Mouse (Mus musculus) embryonic facial prominence, embryonic 11.5 days (tissue): ENCODE measurements around the gene Rarg. TPM values are rescaled to one million over a fixed set of nuclear protein-coding genes. Genes with fewer than 3 reads are reported as not detected.

Experiments used
- ATAC-seq: fragments of 200-750 bp; cut with Nextera tagmentation; replicated peaks from 2 replicates; pipeline ENCODE4 v1.8.0; 2017; ENCODE audit warnings: low read depth; ENCODE audit not compliant: insufficient number of reproducible peaks, low FRiP score, low TSS enrichment
- DNase-seq: peaks from one replicate; pipeline ENCODE4 v3.0.0-alpha.2; 2015; ENCODE audit warnings: low spot score
- H3K27ac ChIP-seq: fragments of 300-500 bp; sonication (generic); replicated peaks from 2 replicates; pipeline ENCODE4 v1.5.1; 2014; ENCODE audit warnings: mild to moderate bottlenecking, low read depth, low read length, control low read depth
- H3K27me3 ChIP-seq: fragments of 300-500 bp; sonication (generic); 2 replicates; pipeline ENCODE4 v1.6.1; 2014; ENCODE audit warnings: mild to moderate bottlenecking, low read length, moderate library complexity, mixed read lengths; ENCODE audit not compliant: control insufficient read depth, insufficient read depth
- H3K36me3 ChIP-seq: fragments of 300-500 bp; sonication (generic); replicated peaks from 2 replicates; pipeline ENCODE4 v1.6.1; 2014; ENCODE audit warnings: low read depth, mild to moderate bottlenecking, low read length, moderate library complexity, mixed read lengths; ENCODE audit not compliant: control insufficient read depth, insufficient read depth
- H3K4me1 ChIP-seq: fragments of 300-500 bp; sonication (generic); 2 replicates; pipeline ENCODE4 v1.6.1; 2014; ENCODE audit warnings: low read length, mixed read lengths; ENCODE audit not compliant: control insufficient read depth, insufficient read depth
- H3K4me2 ChIP-seq: fragments of 300-500 bp; sonication (generic); 2 replicates; pipeline ENCODE4 v1.6.1; 2014; ENCODE audit warnings: low read depth, mild to moderate bottlenecking, control low read depth, low read length, moderate library complexity
- H3K4me3 ChIP-seq: fragments of 300-500 bp; sonication (generic); 2 replicates; pipeline ENCODE4 v1.5.1; 2014; ENCODE audit warnings: low read depth, low read length, control low read depth
- H3K9ac ChIP-seq: fragments of 300-500 bp; sonication (generic); replicated peaks from 2 replicates; pipeline ENCODE4 v1.6.1; 2014; ENCODE audit warnings: mild to moderate bottlenecking, control low read depth, low read length
- H3K9me3 ChIP-seq: fragments of 300-500 bp; sonication (generic); replicated peaks from 2 replicates; pipeline ENCODE4 v1.6.1; 2016; ENCODE audit warnings: mild to moderate bottlenecking, low read length, inconsistent platforms, mixed read lengths; ENCODE audit not compliant: control insufficient read depth
- WGBS: fragments of 180-500 bp; shearing (Covaris S2); extraction: QIAGEN DNeasy Blood & Tissue Kit; methylation state at CpG from one replicate; pipeline ENCODE4 v1.1.7; 2014; 5-methylcytosine and 5-hydroxymethylcytosine counted together
- polyA plus RNA-seq: library from polyadenylated mRNA; unstranded; fragments of >200 nt; fragmentation: Nextera tagmentation; extraction: Ambion mirVana; gene quantifications from 2 replicates; pipeline ENCODE4 v1.2.1, GENCODE M21; 2014

The Rarg gene
- polyA plus RNA-seq, 1 experiment from 2014 or later = 68.1 TPM

DNA sequence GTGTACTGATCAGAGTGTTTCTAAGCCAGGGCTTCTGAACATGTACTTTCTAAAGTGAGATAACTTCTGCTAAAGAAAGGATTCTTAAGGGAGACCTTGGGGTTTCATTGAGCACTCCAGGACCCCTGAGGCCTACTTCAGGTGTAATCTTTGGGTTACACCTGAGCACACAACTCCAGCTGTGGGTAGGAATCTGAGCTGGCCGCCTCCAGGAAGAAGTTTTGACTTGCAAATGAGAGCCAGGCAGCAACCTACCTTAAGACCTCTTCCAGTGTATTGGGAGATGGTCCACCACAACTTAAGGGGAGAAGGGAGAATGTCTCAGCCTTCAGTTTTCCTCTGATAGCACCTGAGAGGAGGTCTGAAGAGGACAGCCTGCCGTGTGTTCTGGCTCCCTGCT is 43.2 kb downstream of the Rarg start:
- no peaks in the 10 kb centered on the region for H3K9me3 ChIP-seq
- H3K4me1 ChIP-seq = no peaks in the 10 kb centered on the region
- ATAC-seq (no peak), DNase-seq (no peak)
- 34% methylated on average over 2 of the region's 2 CpGs for WGBS
- no peak overlapping the region; the same call in 1 of the 2 replicates for H3K9ac ChIP-seq
- no peak overlapping the region for H3K4me3 ChIP-seq
- no peaks in the 10 kb centered on the region for H3K27me3 ChIP-seq
- H3K4me2 ChIP-seq = no peak overlapping the region
- no peak overlapping the region for H3K27ac ChIP-seq
- H3K36me3 ChIP-seq = peaks cover 8% of the 10 kb centered on the region

DNA sequence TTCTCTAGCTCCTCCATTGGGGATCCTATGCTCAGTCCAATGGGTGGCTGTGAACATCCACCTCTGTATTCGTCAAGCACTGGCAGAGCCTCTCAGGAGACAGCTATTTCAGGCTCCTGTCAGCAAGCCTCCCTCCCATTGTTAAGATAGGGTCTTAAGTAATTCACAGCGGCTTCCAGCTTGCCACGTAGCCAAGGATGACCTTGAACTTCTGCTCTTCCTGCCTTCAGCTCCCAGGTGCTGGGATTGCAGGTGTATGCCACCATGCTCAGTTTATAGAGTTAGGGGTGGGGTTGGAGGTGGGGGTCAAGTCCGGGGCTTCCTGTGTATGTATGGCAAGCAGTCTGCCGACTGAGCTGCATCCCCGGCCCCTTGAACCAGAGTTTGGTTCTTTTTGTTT is 45.4 kb downstream of the Rarg start:
- Histone ChIP-seq H3K36me3 (peaks cover 19% of the 10 kb centered on the region), H3K27ac (no peak overlapping the region), H3K27me3 (no peaks in the 10 kb centered on the region), H3K9ac (no peak overlapping the region), H3K4me1 (no peaks in the 10 kb centered on the region), H3K4me3 (no peak overlapping the region), H3K9me3 (no peaks in the 10 kb centered on the region), H3K4me2 (no peak overlapping the region)
- ATAC-seq (no peak), DNase-seq (no peak)
- WGBS = 91% methylated on average over 6 of the region's 6 CpGs

DNA sequence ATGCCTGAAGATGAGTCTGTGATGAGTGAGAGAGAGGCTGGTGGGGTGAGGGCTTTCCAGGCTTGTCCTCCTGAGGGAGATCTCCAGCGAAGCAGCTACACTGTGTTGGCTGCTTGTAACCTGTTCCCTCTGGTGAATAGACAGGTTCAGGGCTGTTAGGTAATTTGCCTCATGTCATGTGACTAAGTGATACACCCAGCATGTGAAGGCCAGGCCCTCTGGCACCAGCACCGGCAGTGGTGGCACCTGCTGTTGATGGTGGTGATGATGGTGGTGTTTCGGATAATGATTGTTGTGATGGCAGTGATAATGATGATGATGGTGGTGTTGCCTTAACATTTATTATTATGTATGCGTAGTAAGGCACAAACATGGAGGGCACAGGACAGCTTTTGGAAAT is 46.5 kb downstream of the Rarg start:
- H3K4me1 ChIP-seq = no peaks in the 10 kb centered on the region
- no peaks in the 10 kb centered on the region for H3K27me3 ChIP-seq
- DNase-seq = no peak
- no peak overlapping the region for H3K27ac ChIP-seq
- H3K4me2 ChIP-seq = no peak overlapping the region
- no peak overlapping the region for H3K4me3 ChIP-seq
- peaks cover 19% of the 10 kb centered on the region for H3K36me3 ChIP-seq
- 99% methylated on average over 4 of the region's 4 CpGs for WGBS
- H3K9ac ChIP-seq = no peak overlapping the region
- ATAC-seq = no peak
- no peaks in the 10 kb centered on the region for H3K9me3 ChIP-seq

DNA sequence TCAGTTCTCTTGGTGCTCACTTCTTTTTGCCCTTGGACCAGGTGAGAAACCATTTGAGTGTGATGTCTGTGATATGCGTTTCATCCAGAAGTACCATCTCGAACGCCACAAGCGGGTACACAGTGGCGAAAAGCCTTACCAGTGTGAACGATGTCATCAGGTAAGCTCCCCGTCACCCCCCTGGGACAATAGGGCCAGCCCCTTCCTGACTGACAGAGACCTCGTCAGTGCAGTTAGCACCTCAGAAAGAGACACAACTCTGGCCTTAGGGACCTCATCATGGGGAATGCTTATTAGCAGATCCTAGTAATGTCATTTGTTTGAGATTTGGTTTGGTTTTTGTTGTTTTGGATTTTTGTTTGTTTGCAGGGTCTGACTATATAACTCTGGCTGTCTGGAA is 48.2 kb downstream of the Rarg start:
- no peaks in the 10 kb centered on the region for H3K9me3 ChIP-seq
- H3K36me3 ChIP-seq = peaks cover 16% of the 10 kb centered on the region
- no peaks in the 10 kb centered on the region for H3K27me3 ChIP-seq
- no peak overlapping the region for H3K27ac ChIP-seq
- no peaks in the 10 kb centered on the region for H3K4me1 ChIP-seq
- DNase-seq (no peak), ATAC-seq (no peak)
- H3K4me2 ChIP-seq = no peak overlapping the region
- H3K9ac ChIP-seq = no peak overlapping the region
- 91% methylated on average over 8 of the region's 8 CpGs for WGBS
- H3K4me3 ChIP-seq = no peak overlapping the region

DNA sequence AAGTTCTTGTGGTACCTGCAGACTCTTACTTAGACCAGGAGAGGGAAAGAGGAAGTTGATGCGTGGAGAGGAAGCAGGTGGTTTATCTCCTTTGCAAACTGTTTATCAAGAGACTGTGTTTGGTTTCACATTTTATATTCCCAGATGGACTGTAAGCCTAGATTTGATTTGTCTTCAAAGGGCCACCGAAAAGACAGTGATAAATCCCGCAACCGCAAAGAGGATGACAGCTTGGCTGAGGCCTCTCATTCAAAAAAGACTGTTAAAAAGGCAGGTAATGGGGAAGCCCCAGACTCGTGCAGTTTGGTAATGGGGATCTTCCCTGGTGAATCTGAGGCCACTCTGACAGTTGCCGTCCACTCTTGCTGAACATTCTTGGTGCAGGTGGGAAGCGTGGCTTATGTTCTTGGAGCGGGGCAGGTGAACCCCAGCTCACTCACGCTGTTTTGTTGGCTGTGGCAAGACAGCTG is 49.2 kb downstream of the Rarg start:
- no peak overlapping the region for H3K9ac ChIP-seq
- H3K27me3 ChIP-seq = no peaks in the 10 kb centered on the region
- no peak overlapping the region for H3K4me3 ChIP-seq
- no peak overlapping the region for H3K27ac ChIP-seq
- no peaks in the 10 kb centered on the region for H3K4me1 ChIP-seq
- 89% methylated on average over 9 of the region's 9 CpGs for WGBS
- peaks cover 15% of the 10 kb centered on the region for H3K36me3 ChIP-seq
- H3K9me3 ChIP-seq = no peaks in the 10 kb centered on the region
- no peak overlapping the region for H3K4me2 ChIP-seq
- DNase-seq = no peak
- ATAC-seq = no peak

DNA sequence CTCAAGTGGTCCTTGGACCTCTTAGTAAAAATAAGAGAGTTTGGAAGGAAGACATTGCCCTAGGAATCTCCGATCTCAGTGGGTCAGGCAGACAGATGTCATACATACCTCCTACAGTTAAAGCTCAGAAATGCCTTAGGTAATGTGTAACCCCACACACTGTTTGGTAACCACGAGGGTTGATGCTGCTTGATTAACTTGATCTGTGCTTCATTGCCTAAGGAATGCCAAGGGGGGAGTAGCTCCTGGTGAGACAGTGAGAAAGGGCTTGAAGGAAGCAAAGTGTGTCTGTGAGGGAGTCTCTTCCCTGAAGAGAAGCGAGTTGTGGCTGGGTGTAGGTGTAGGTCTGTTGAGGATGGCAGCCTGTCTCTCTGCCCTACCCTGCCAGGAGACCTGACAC is 50.0 kb downstream of the Rarg start:
- WGBS = 81% methylated on average over 3 of the region's 3 CpGs
- Histone ChIP-seq H3K27me3 (no peaks in the 10 kb centered on the region), H3K4me2 (no peak overlapping the region), H3K36me3 (peaks cover 12% of the 10 kb centered on the region), H3K9ac (no peak overlapping the region), H3K9me3 (no peaks in the 10 kb centered on the region), H3K4me3 (no peak overlapping the region), H3K4me1 (no peaks in the 10 kb centered on the region), H3K27ac (no peak overlapping the region)
- ATAC-seq (no peak), DNase-seq (no peak)

DNA sequence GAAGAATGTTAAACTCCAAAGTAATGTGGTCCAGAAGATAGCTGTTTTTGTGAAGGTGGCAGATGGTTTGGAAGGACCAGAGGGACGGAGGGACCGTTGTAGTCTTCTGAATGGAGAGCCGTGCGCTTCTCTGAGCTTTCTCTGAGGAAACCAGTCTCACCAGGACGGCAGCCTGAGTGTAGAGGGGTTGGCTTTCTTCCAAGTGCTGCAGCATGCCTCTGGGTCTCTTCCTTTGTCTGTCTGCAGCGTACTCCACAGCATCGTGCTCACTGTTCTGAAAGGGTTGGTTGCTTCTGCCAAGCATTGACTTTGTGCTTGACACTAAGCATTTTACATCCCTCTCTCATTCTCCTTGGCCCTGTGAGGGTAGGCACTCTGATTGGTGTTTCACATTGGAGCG is 51.5 kb downstream of the Rarg start:
- peaks cover 12% of the 10 kb centered on the region for H3K36me3 ChIP-seq
- H3K4me2 ChIP-seq = peak overlapping the region; percentile 48
- H3K27me3 ChIP-seq = no peaks in the 10 kb centered on the region
- no peaks in the 10 kb centered on the region for H3K9me3 ChIP-seq
- no peaks in the 10 kb centered on the region for H3K4me1 ChIP-seq
- H3K4me3 ChIP-seq = peak overlapping the region; percentile 85
- peak overlapping the region; percentile 43 for H3K9ac ChIP-seq
- H3K27ac ChIP-seq = 0 out of 2 replicates have a peak overlapping the region, but pooled peaks have one; percentile 3
- DNase-seq = no peak
- WGBS = 73% methylated on average over 8 of the region's 8 CpGs
- ATAC-seq = no peak

DNA sequence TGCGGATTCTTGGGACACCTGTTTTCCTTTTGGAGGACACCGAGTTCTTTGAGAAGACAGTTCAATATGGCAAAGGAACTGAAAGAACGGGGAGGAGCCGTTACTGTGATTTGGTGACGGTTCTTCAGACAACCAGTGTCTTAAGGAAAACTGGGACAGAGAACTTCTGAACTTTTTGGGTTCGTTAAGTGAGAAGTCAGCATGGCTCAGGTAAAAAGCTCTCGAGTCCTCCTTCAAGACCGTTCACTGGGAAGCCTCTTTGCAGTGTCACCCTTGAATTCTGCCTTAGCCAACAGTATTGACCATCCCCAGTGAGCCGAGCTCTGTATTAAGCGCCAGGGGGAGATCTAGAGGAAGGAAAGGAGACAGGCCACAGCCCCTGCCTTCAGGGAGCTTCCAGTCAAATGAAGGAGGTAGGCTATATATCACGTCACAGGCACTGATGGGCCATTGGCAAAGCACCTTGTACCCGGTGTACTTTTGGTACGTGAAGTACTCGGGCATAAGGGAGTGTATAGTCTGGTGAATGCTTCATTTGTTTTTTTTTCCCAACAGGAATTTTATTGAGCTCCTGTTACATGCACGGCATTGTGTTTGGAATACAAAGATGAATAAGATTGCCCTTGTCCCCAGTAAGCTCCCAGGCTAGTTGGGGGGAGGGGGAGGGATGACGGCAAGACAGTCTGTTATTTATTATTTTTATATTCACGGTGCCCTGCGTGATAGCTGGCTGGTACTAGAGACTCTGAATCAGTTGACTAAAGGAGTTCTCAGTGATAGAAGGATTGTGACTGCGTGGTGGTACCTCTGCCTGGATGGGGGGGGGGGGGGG is 52.4 kb downstream of the Rarg start, which contains the start of gene Csad:
Gene Csad, minus strand, starts transcription at position 51 of the 832 bp plus-strand sequence.
- 56% methylated on average over 19 of the region's 19 CpGs for WGBS
- Histone ChIP-seq H3K9me3 (no peaks in the 10 kb centered on the region), H3K4me1 (no peaks in the 10 kb centered on the region), H3K4me3 (peak within 1 kb of the TSS; percentile 85), H3K27me3 (no peaks in the 10 kb centered on the region), H3K27ac (peak within 1 kb of the TSS; percentile 99), H3K9ac (peak within 1 kb of the TSS; percentile 95), H3K4me2 (peak within 1 kb of the TSS; percentile 48), H3K36me3 (peaks cover 12% of the 10 kb centered on the region)
- DNase-seq (no peak), ATAC-seq (no peak)
